9 mouse cellular contexts compared by ENCODE assay signal in the genomic region with DNA sequence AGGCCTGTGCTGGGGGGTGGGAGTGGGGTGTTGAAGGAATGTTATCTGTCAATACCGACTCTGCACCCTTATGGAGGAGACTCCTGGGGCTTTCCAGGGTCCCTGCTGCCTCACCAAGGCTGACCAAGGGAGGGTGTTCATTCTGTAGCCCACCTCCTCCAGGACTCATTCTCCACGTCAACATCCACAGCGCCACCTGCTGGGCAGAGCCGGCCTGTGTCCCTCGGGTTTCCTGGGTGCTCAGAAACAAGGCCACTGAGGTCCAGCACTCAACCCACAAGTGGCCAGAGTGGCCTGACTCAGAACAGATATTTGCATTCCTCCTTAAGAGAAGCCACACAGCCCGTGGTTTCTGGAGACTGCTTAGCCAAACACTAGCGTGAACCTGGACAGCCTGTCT. TPM values are rescaled to one million over a fixed set of nuclear protein-coding genes. Genes with fewer than 3 reads are reported as not detected.
DNase-seq lines count a peak whose midpoint lies in the region; ATAC-seq and TF ChIP-seq lines count a peak whose summit lies in the region.
"Had no signal": no experiment of that assay in that cellular context is flagged by ENCODE, and none has a peak within 500 bp of the region (broad histone marks: within the 10 kb centered on the region; RNA-seq: fewer than 3 reads in every experiment).

No protein-coding gene starts in this region.

- no peaks in the 10 kb centered on the region for H3K36me3 ChIP-seq in forebrain, embryonic 10.5 days (replicated peaks)
- H3K36me3 ChIP-seq in forebrain, embryonic 13.5 days (ENCODE audit: poor library complexity, severe bottlenecking), result no peaks in the 10 kb centered on the region
- H3K36me3 ChIP-seq in midbrain, embryonic 12.5 days, result no peaks in the 10 kb centered on the region
- H3K36me3 ChIP-seq: lung, embryonic 15.5 days had no signal

- no peak overlapping the region for H3K9ac ChIP-seq in forebrain, embryonic 13.5 days
- no peak overlapping the region; the same call in 1 of the 2 replicates for H3K9ac ChIP-seq in midbrain, embryonic 12.5 days (replicated peaks)
- H3K9ac ChIP-seq: lung, embryonic 15.5 days had no signal

- peaks cover 22% of the 10 kb centered on the region for H3K27me3 ChIP-seq in forebrain, embryonic 10.5 days (ENCODE audit: poor library complexity, severe bottlenecking)
- H3K27me3 ChIP-seq in forebrain, embryonic 13.5 days, result peaks cover 12% of the 10 kb centered on the region
- H3K27me3 ChIP-seq in midbrain, embryonic 12.5 days, result peaks cover 25% of the 10 kb centered on the region

- intact Hi-C loops in left cerebral cortex, postnatal 10 days (cut with DNase I), result no loop called here

- no peak; the same call in 1 of the 2 replicates for ATAC-seq in forebrain, embryonic 13.5 days
- no peak for ATAC-seq in midbrain, embryonic 12.5 days (ENCODE audit: low FRiP score, low read depth)

- peak; percentile 64 for DNase-seq in forebrain, embryonic 10.5 days (ENCODE audit: extremely low spot score, low spot score)
- peak; percentile 62 for DNase-seq in A20 (ENCODE audit: low read depth, low spot score)
- peak; percentile 70 for DNase-seq in brain, embryonic 14.5 days (ENCODE audit: low read depth)
- peak; percentile 57 for DNase-seq in forelimb bud, embryonic 11.5 days (ENCODE audit: low read depth, low spot score)
- DNase-seq in left cerebral cortex, postnatal 10 days (ENCODE audit: extremely low spot score in 1 of 2, low spot score in 2 of 2), result peak; percentile 56 to 74
- peak; percentile 86 for DNase-seq in testis, postnatal 10 days (ENCODE audit: low spot score)

- peak; percentile 84 for TF ChIP-seq CTCF in brain, embryonic 14.5 days (IDR thresholded peaks at IDR 0.05; ENCODE audit: borderline replicate concordance, extremely low read depth, insufficient read depth, insufficient read length)

- no peak for TF ChIP-seq POLR2A in brain, embryonic 14.5 days (IDR thresholded peaks at IDR 0.05; ENCODE audit: borderline replicate concordance, extremely low read depth, insufficient read depth, insufficient read length, poor library complexity, severe bottlenecking)

- no peak overlapping the region for H3K4me2 ChIP-seq in forebrain, embryonic 13.5 days
- H3K4me2 ChIP-seq in midbrain, embryonic 12.5 days (replicated peaks), result 0 out of 2 replicates have a peak overlapping the region, but pooled peaks have one; percentile 32
- H3K4me2 ChIP-seq: lung, embryonic 15.5 days had no signal

- no peak overlapping the region for H3K4me3 ChIP-seq in forebrain, embryonic 10.5 days
- no peak overlapping the region for H3K4me3 ChIP-seq in forebrain, embryonic 13.5 days
- no peak overlapping the region for H3K4me3 ChIP-seq in midbrain, embryonic 12.5 days
- H3K4me3 ChIP-seq: lung, embryonic 15.5 days had no signal

- H3K27ac ChIP-seq in forebrain, embryonic 10.5 days, result no peak overlapping the region
- H3K27ac ChIP-seq in forebrain, embryonic 13.5 days, result no peak overlapping the region
- peak overlapping the region; percentile 79 for H3K27ac ChIP-seq in midbrain, embryonic 12.5 days (replicated peaks)
- H3K27ac ChIP-seq: lung, embryonic 15.5 days had no signal

- 21% methylated on average over 7 of the region's 7 CpGs for WGBS in forebrain, embryonic 10.5 days
- WGBS in forebrain, embryonic 13.5 days, result 23% methylated on average over 7 of the region's 7 CpGs
- 24% methylated on average over 7 of the region's 7 CpGs for WGBS in midbrain, embryonic 12.5 days

- peaks cover 12% of the 10 kb centered on the region for H3K4me1 ChIP-seq in forebrain, embryonic 10.5 days
- peaks cover 10% of the 10 kb centered on the region for H3K4me1 ChIP-seq in forebrain, embryonic 13.5 days
- H3K4me1 ChIP-seq in midbrain, embryonic 12.5 days, result peaks cover 10% of the 10 kb centered on the region
- H3K4me1 ChIP-seq: lung, embryonic 15.5 days had no signal

- no peaks in the 10 kb centered on the region for H3K9me3 ChIP-seq in forebrain, embryonic 10.5 days
- H3K9me3 ChIP-seq in forebrain, embryonic 13.5 days (replicated peaks), result no peaks in the 10 kb centered on the region
- no peaks in the 10 kb centered on the region for H3K9me3 ChIP-seq in midbrain, embryonic 12.5 days
- H3K9me3 ChIP-seq: lung, embryonic 15.5 days had no signal

RNA-seq across cellular contexts. Expression of a gene that starts 10.6 kb away (rescaled TPM):
- polyA plus RNA-seq in forebrain, embryonic 10.5 days (2016; fragmentation: Nextera tagmentation; extraction: Ambion mirVana), result 1,134 and 1,162 TPM in 2 replicates
- polyA plus RNA-seq in forebrain, embryonic 13.5 days (2015; fragmentation: Nextera tagmentation; extraction: Ambion mirVana), result 911 and 1,077 TPM in 2 replicates
- 1,736 and 1,742 TPM in 2 replicates for polyA plus RNA-seq in brain, embryonic 14.5 days (2012; rRNA removed)
- 100 to 1,000 TPM; 902 to 927 TPM for total RNA-seq in left cerebral cortex, postnatal 10 days (2021)
- 839 and 864 TPM in 2 replicates for polyA plus RNA-seq in midbrain, embryonic 12.5 days (2016; fragmentation: Nextera tagmentation; extraction: Ambion mirVana)

RNA-seq across cellular contexts. Expression of a gene that starts 17.5 kb away (rescaled TPM):
- polyA plus RNA-seq in forebrain, embryonic 10.5 days (2016; fragmentation: Nextera tagmentation; extraction: Ambion mirVana), result 8.6 and 9.5 TPM in 2 replicates
- polyA plus RNA-seq in forebrain, embryonic 13.5 days (2015; fragmentation: Nextera tagmentation; extraction: Ambion mirVana), result 21.6 and 22.3 TPM in 2 replicates
- 17.8 and 25.4 TPM in 2 replicates for polyA plus RNA-seq in brain, embryonic 14.5 days (2012; rRNA removed)
- 10 to 100 TPM; 21.7 TPM for total RNA-seq in left cerebral cortex, postnatal 10 days (2021)
- 12.3 and 15.1 TPM in 2 replicates for polyA plus RNA-seq in midbrain, embryonic 12.5 days (2016; fragmentation: Nextera tagmentation; extraction: Ambion mirVana)
